Mouse (Mus musculus) kidney, embryonic 16.5 days (tissue): ENCODE measurements around the gene Prmt6. TPM values are rescaled to one million over a fixed set of nuclear protein-coding genes. Genes with fewer than 3 reads are reported as not detected.

Experiments used
- ATAC-seq: fragments of 200-750 bp; cut with Nextera tagmentation; 2 replicates; pipeline ENCODE4 v1.8.0; 2017; ENCODE audit warnings: moderate TSS enrichment; ENCODE audit not compliant: low FRiP score, low TSS enrichment
- H3K27ac ChIP-seq: fragments of 300-500 bp; sonication (generic); 2 replicates; pipeline ENCODE4 v1.5.1; 2014; ENCODE audit warnings: low read length
- H3K27me3 ChIP-seq: fragments of 300-500 bp; sonication (generic); 2 replicates; pipeline ENCODE4 v1.6.1; 2014; ENCODE audit warnings: low read length, control low read depth, mixed read lengths; ENCODE audit not compliant: insufficient read depth
- H3K36me3 ChIP-seq: fragments of 300-500 bp; sonication (generic); 2 replicates; pipeline ENCODE4 v1.6.1; 2014; ENCODE audit warnings: low read length, control low read depth, mixed read lengths; ENCODE audit not compliant: insufficient read depth
- H3K4me1 ChIP-seq: fragments of 300-500 bp; sonication (generic); 2 replicates; pipeline ENCODE4 v1.6.1; 2014; ENCODE audit warnings: low read length, control low read depth, mixed read lengths; ENCODE audit not compliant: insufficient read depth
- H3K4me2 ChIP-seq: fragments of 300-500 bp; sonication (generic); replicated peaks from 2 replicates; pipeline ENCODE4 v1.6.1; 2014; ENCODE audit warnings: low read depth, low read length
- H3K4me3 ChIP-seq: fragments of 300-500 bp; sonication (generic); 2 replicates; pipeline ENCODE4 v1.5.1; 2014; ENCODE audit warnings: mild to moderate bottlenecking, low read length
- H3K9ac ChIP-seq: fragments of 300-500 bp; sonication (generic); replicated peaks from 2 replicates; pipeline ENCODE4 v1.6.1; 2014; ENCODE audit warnings: low read length
- H3K9me3 ChIP-seq: fragments of 300-500 bp; sonication (generic); 2 replicates; pipeline ENCODE4 v1.6.1; 2016; ENCODE audit warnings: low read length, control low read depth
- WGBS: fragments of 180-500 bp; shearing (Covaris S2); extraction: QIAGEN DNeasy Blood & Tissue Kit; methylation state at CpG from one replicate; pipeline ENCODE4 v1.1.7; 2014; 5-methylcytosine and 5-hydroxymethylcytosine counted together
- polyA plus RNA-seq: library from polyadenylated mRNA; unstranded; fragments of >200 nt; fragmentation: Nextera tagmentation; extraction: Ambion mirVana; gene quantifications from 2 replicates; pipeline ENCODE4 v1.2.1, GENCODE M21; 2015

Prmt6 gene
- 20.2 and 20.9 TPM in 2 replicates for polyA plus RNA-seq

DNA sequence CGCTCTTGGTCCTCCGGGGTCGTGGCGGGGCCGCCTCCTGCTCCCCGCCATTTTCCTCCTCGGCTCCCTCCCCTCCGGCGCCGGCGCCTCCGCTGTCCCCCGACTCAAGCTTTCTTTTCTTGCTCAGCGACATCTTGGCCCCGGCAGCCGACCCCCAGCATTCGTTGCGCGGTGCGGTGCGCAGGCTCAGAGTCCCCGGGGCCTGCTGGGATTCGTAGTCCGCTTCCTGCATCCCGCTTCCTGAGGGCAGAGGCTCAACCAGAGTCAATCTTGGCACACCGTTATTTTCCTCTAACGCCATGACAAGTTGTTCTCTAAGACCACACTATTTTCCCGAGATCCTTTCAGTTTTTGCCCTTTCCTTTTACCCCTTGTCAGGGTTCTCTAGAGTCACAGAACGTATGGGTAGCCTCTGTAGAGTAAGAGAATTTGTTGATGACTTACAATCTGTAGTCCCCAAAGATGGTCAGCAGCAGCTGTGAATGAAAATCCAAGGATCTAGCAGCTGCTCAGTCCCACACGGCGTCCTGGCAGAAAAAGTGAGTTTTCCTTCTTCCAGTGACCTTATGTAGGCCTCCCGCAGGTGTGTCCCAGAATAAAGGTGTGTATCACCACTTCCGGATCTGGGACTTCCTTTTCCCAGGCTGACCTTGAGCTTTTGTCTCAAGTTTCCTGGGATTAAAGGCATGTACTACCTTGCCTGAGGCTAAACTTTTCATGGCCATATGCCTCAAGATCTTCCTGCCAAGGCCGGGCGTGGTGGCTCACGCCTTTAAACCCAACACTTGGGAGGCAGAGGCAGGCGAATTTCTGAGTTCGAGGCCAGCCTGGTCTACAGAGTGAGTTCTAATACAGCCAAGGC, at the start of gene Prmt6:
Gene Prmt6, minus strand, starts transcription at position 160 of the 862 bp plus-strand sequence.
- Histone ChIP-seq H3K4me3 (peak within 1 kb of the TSS; percentile 81), H3K9me3 (no peaks in the 10 kb centered on the region), H3K9ac (peak within 1 kb of the TSS; percentile 91), H3K4me2 (peak within 1 kb of the TSS; percentile 54), H3K27me3 (no peaks in the 10 kb centered on the region), H3K36me3 (peaks cover 14% of the 10 kb centered on the region; the same call in 1 of the 2 replicates), H3K4me1 (peaks cover 11% of the 10 kb centered on the region), H3K27ac (peak within 1 kb of the TSS; percentile 97)
- peak; percentile 96 for ATAC-seq
- WGBS: 18% methylated on average over 38 of the region's 38 CpGs

GRCm38 (mm10) chr3:110290485-110291045, 39.8 kb upstream of the Prmt6 start:
- H3K9me3 ChIP-seq: no peaks in the 10 kb centered on the region
- H3K4me3 ChIP-seq: no peak overlapping the region
- H3K4me1 ChIP-seq: no peaks in the 10 kb centered on the region
- H3K27me3 ChIP-seq: no peaks in the 10 kb centered on the region
- H3K4me2 ChIP-seq: no peak overlapping the region
- no peak overlapping the region for H3K27ac ChIP-seq
- 75% methylated on average over 8 of the region's 8 CpGs for WGBS
- no peak overlapping the region for H3K9ac ChIP-seq
- H3K36me3 ChIP-seq: no peaks in the 10 kb centered on the region
- ATAC-seq: no peak

- no peak overlapping the region for H3K9ac ChIP-seq
- no peak for ATAC-seq
- no peaks in the 10 kb centered on the region for H3K9me3 ChIP-seq
- no peak overlapping the region for H3K4me3 ChIP-seq
- WGBS: 72% methylated on average over 5 of the region's 5 CpGs
- H3K4me1 ChIP-seq: no peaks in the 10 kb centered on the region
- no peaks in the 10 kb centered on the region for H3K27me3 ChIP-seq
- no peak overlapping the region for H3K4me2 ChIP-seq
- H3K27ac ChIP-seq: no peak overlapping the region
- H3K36me3 ChIP-seq: no peaks in the 10 kb centered on the region
These were observed 31.9 kb upstream of the Prmt6 start for GRCm38 (mm10) chr3:110282651-110283050.

GRCm38 (mm10) chr3:110267790-110268189, 17.0 kb upstream of the Prmt6 start:
- H3K4me3 ChIP-seq: no peak overlapping the region
- H3K27ac ChIP-seq: no peak overlapping the region
- no peaks in the 10 kb centered on the region for H3K36me3 ChIP-seq
- H3K4me2 ChIP-seq: no peak overlapping the region
- ATAC-seq: no peak
- no peak overlapping the region for H3K9ac ChIP-seq
- H3K4me1 ChIP-seq: no peaks in the 10 kb centered on the region
- 58% methylated on average over 2 of the region's 2 CpGs for WGBS
- H3K27me3 ChIP-seq: no peaks in the 10 kb centered on the region
- H3K9me3 ChIP-seq: no peaks in the 10 kb centered on the region

GRCm38 (mm10) chr3:110253105-110253504, 2.3 kb upstream of the Prmt6 start:
- no peaks in the 10 kb centered on the region for H3K27me3 ChIP-seq
- H3K4me1 ChIP-seq: peaks cover 11% of the 10 kb centered on the region
- no peaks in the 10 kb centered on the region for H3K36me3 ChIP-seq
- H3K27ac ChIP-seq: no peak overlapping the region
- no peak overlapping the region for H3K4me3 ChIP-seq
- no peaks in the 10 kb centered on the region for H3K9me3 ChIP-seq
- no peak overlapping the region for H3K4me2 ChIP-seq
- ATAC-seq: no peak
- H3K9ac ChIP-seq: no peak overlapping the region
- 94% methylated on average over 4 of the region's 4 CpGs for WGBS

- H3K27me3 ChIP-seq: no peaks in the 10 kb centered on the region
- peaks cover 16% of the 10 kb centered on the region; the same call in 1 of the 2 replicates for H3K36me3 ChIP-seq
- H3K4me3 ChIP-seq: peak overlapping the region; percentile 81
- no peaks in the 10 kb centered on the region for H3K9me3 ChIP-seq
- peaks cover 11% of the 10 kb centered on the region for H3K4me1 ChIP-seq
- peak overlapping the region; percentile 97 for H3K27ac ChIP-seq
- H3K9ac ChIP-seq: peak overlapping the region; percentile 91
- ATAC-seq: peak; percentile 94
- H3K4me2 ChIP-seq: peak overlapping the region; percentile 54
- WGBS: under 1% methylated on average over 89 of the region's 89 CpGs
These were observed 633 bp downstream of the Prmt6 start for GRCm38 (mm10) chr3:110249891-110250838.

DNA sequence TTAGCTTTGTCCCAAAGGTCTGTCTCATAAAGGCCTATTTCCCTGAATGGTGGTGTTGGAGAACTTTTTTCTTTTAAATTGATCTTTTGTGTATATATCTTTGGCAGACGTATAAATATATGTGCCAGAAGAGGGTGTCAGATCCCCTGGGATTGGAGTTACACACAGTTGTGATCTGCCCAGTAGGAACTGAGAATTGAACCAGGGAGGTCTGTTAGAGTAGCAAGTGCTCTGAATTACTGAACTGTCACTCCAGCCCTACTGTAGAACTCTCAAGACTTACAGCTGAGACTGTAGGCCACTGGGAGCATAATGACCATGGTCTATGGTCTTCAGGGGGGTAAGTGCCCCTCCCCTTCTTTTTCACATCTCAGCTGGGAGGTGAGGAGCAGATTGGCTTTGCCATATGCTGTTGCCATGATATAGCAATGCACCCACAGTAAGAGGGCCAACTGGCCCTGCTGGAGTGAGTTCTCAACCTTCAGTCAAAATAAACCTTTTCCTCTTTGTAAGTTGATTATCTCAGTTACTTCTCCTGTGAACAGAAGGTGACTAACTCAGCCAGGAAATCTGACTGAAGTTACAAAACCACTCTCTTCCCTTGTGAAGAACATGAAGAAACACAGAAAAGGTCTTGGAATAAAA, 13.9 kb downstream of the Prmt6 start:
- no peak for ATAC-seq

More for the DNA sequence above, 13.9 kb downstream of the Prmt6 start:
- H3K4me3 ChIP-seq: no peak overlapping the region
- no peaks in the 10 kb centered on the region for H3K4me1 ChIP-seq
- WGBS: 83% methylated on average over 1 of the region's 1 CpGs
- H3K9ac ChIP-seq: no peak overlapping the region
- H3K27me3 ChIP-seq: no peaks in the 10 kb centered on the region
- no peaks in the 10 kb centered on the region for H3K9me3 ChIP-seq
- H3K27ac ChIP-seq: no peak overlapping the region
- no peak overlapping the region for H3K4me2 ChIP-seq
- H3K36me3 ChIP-seq: no peaks in the 10 kb centered on the region
